Mouse (Mus musculus) cerebellum, adult 2 months (tissue): Measurements from ENCODE around the gene Ext2.

Experiments used
- CTCF ChIP-seq: fragments of 200-500 bp; IDR thresholded peaks from 2 replicates; pipeline ENCODE4 v1.5.1; 2011; ENCODE audit warnings: low read depth, mild to moderate bottlenecking, control low read depth, low read length, moderate library complexity, borderline replicate concordance; ENCODE audit not compliant: insufficient read depth
- POLR2A ChIP-seq: fragments of 200-500 bp; IDR thresholded peaks from 2 replicates; pipeline ENCODE4 v1.6.1; 2011; ENCODE audit warnings: low read length, control low read depth, borderline replicate concordance; ENCODE audit not compliant: insufficient read depth

DNA sequence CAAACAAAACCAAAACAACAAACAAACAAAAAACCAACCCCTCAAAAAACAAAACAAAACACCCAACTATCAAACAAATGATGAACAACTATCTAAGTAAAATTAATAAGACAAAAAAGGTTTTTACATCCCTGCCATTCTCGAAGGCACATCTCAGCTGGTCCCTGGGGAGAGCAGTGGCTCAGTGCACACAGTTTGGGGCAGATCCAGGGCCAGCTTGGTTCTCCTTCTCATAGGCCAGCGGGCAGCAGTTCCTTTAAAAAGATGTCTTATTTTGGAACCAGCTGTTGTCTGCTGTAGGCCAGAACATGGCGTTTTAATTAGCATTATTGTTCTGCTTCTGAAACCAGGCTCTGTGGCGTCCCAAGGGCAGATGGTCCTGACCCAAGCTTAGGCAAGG is 129.3 kb downstream of the Ext2 start:
- TF ChIP-seq POLR2A = no peak
- TF ChIP-seq CTCF = no peak
